In the genomic region with DNA sequence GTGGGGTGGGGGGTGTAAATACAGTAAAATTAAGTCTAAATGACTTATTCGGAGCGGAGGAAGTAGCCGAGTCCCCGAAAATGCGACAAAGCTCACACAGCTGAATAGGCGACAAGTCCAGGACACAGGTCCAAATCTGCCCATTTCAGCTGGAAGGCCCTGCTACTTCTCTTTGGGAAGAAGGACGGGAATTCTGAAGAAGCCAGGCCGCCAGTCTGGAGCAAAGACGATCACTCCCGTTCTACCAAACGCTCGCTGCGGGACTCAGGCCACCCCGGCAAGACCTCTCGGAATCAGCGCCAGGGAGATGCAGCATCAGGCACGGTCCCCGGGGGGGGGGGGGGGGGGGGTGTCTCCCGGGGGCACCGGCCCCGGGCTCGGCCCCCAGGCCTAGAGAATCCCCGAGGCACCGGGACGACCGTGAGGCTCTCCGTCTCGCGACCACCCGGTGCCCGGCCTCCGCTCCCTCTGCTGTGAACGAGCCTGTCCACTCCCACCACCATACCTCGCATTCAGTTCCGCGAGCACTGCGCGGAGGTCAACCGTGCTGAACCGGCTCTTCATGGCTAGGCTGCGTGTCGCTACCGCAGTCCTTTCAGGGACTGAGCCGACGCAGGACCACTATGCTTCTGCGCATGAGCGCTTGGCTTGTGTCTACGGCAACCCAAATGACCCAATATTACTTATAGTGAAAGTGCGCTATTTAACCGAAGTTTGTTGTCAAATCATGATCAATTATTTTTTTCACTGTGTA, we compare ENCODE assay signal across 8 mouse cellular contexts. TPM values are rescaled to one million over a fixed set of nuclear protein-coding genes. Genes with fewer than 3 reads are reported as not detected.
DNase-seq lines count a peak whose midpoint lies in the region; ATAC-seq lines count a peak whose summit lies in the region.

A gene (minus strand): TSS at position 620 of the 754 bp plus-strand sequence.

- no peaks in the 10 kb centered on the region for H3K9me3 ChIP-seq in megakaryocyte, embryonic 14.5 days

- peak; percentile 66 for ATAC-seq in common myeloid progenitor, adult 5-6 weeks (replicated peaks; ENCODE audit: low read depth, poor library complexity, severe bottlenecking)

- DNase-seq in ZHBTc4 (ENCODE audit: low read depth, low spot score) = peak; percentile 92
- DNase-seq in gastrocnemius, adult 8-10 months (ENCODE audit: low spot score in 2 of 2) = peak; percentile 64 to 75
- DNase-seq in hindlimb bud, embryonic 11.5 days (ENCODE audit: extremely low spot score, low read depth, low spot score) = peak; percentile 84
- DNase-seq in left cerebral cortex, adult 8-10 months (ENCODE audit: low spot score in 2 of 2) = peak; percentile 77 to 79
- peak; percentile 87 to 90 for DNase-seq in right cerebral cortex, postnatal 10 days (ENCODE audit: low spot score in 2 of 2)
- peak; percentile 75 for DNase-seq in urinary bladder, postnatal 25 days (ENCODE audit: low spot score)

- peaks cover 34% of the 10 kb centered on the region for H3K36me3 ChIP-seq in megakaryocyte, embryonic 14.5 days (replicated peaks; ENCODE audit: low read length)

- H3K4me3 ChIP-seq in megakaryocyte, embryonic 14.5 days (replicated peaks) = peak within 1 kb of the TSS; percentile 100

- no peaks in the 10 kb centered on the region for H3K27me3 ChIP-seq in megakaryocyte, embryonic 14.5 days (replicated peaks)

- H3K4me1 ChIP-seq in megakaryocyte, embryonic 14.5 days = peaks cover 5% of the 10 kb centered on the region; the same call in 1 of the 2 replicates

RNA-seq across cellular contexts. Expression of the gene that starts here (rescaled TPM):
- total RNA-seq in common myeloid progenitor, adult 5-6 weeks (2017) = 126 and 136 TPM in 2 replicates
- total RNA-seq in gastrocnemius, adult 8-10 months (2022) = 10 to 100 TPM; 15.6 to 21.4 (median 17.5) TPM
- 10 to 100 TPM; 43.7 to 46.5 (median 45.8) TPM for total RNA-seq in left cerebral cortex, adult 8-10 months (2022)
- polyA plus RNA-seq in megakaryocyte, embryonic 14.5 days (2012; ENCODE audit: insufficient read depth, low replicate concordance) = 1.4 and 3.2 TPM in 2 replicates

Comparison
In these comparisons a context has a peak if more than half of its experiments do, and no peak if none do; other contexts are left out.
1. Peak in every context shown above with its lines: DNase-seq, ATAC-seq and H3K4me3 ChIP-seq.